Mouse (Mus musculus) heart, embryonic 10.5 days (tissue): ENCODE data around the gene Adgrb2. TPM values are rescaled to one million over a fixed set of nuclear protein-coding genes. Genes with fewer than 3 reads are reported as not detected.

Experiments
- DNase-seq: peaks from one replicate; pipeline ENCODE4 v3.0.0-alpha.2; 2017; ENCODE audit warnings: low spot score
- H3K27ac ChIP-seq: fragments of 300-500 bp; sonication (generic); 2 replicates; pipeline ENCODE4 v1.5.1; 2016; ENCODE audit warnings: mild to moderate bottlenecking
- H3K27me3 ChIP-seq: fragments of 300-500 bp; sonication (generic); 2 replicates; pipeline ENCODE4 v1.6.1; 2016; ENCODE audit warnings: mild to moderate bottlenecking; ENCODE audit not compliant: poor library complexity, insufficient read depth, severe bottlenecking
- H3K36me3 ChIP-seq: fragments of 300-500 bp; sonication (generic); 2 replicates; pipeline ENCODE4 v1.6.1; 2016; ENCODE audit warnings: mild to moderate bottlenecking, moderate library complexity
- H3K4me1 ChIP-seq: fragments of 300-500 bp; sonication (generic); 2 replicates; pipeline ENCODE4 v1.6.1; 2016; ENCODE audit warnings: mild to moderate bottlenecking
- H3K4me3 ChIP-seq: fragments of 300-500 bp; sonication (generic); 2 replicates; pipeline ENCODE4 v1.5.1; 2016; ENCODE audit warnings: mild to moderate bottlenecking, moderate library complexity
- H3K9me3 ChIP-seq: fragments of 300-500 bp; sonication (generic); 2 replicates; pipeline ENCODE4 v1.6.1; 2016; ENCODE audit warnings: mild to moderate bottlenecking, moderate library complexity
- WGBS: fragments of 180-500 bp; shearing (Covaris S2); methylation state at CpG from one replicate; pipeline ENCODE4 v1.1.7; 2016; 5-methylcytosine and 5-hydroxymethylcytosine counted together
- polyA plus RNA-seq: library from polyadenylated mRNA; unstranded; fragments of >200 nt; fragmentation: Nextera tagmentation; extraction: Ambion mirVana; gene quantifications from 2 replicates; pipeline ENCODE4 v1.2.1, GENCODE M21; 2016

Gene Adgrb2
- polyA plus RNA-seq, 1 experiment from 2014 or later = 3.1 TPM

DNA sequence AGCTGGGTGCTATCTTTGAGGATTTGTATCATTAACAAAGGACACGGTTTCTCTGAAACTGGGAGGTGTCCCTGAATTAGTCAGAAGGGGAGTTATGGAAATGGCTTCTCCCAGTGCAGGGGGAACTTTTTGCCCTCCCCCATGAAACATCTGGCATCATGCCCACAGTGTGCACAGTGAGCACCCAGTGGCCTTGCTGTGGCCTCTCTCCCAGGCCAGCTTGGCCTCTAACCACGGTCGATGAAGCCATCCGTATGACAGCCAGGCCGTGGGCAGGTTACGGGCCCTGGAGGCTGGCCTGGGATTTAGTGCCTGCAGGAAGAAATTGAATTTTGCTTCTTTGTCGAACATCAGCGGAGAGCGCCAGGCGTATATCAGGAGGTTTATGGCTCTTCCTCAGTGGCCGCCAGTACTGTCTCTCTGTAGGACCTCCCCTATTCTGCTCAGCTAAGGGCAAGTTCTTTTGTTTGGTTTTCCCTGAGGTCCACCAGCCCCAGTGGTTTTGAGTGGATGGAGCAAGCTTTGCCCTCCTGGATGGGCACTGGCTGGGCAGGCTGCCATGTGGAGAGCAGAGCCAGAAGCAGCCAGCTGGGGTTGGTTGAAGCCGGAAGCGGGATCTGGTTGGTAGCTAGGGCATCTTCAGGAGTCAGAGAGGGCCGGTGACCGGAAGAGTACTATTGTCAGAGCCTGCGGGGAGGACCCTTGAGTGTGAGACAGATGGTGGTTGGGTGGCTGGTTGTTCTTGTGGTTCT is 9.4 kb downstream of the Adgrb2 start:
- H3K27me3 ChIP-seq = peaks cover 99% of the 10 kb centered on the region
- 86% methylated on average over 16 of the region's 16 CpGs for WGBS
- no peak overlapping the region for H3K4me3 ChIP-seq

DNA sequence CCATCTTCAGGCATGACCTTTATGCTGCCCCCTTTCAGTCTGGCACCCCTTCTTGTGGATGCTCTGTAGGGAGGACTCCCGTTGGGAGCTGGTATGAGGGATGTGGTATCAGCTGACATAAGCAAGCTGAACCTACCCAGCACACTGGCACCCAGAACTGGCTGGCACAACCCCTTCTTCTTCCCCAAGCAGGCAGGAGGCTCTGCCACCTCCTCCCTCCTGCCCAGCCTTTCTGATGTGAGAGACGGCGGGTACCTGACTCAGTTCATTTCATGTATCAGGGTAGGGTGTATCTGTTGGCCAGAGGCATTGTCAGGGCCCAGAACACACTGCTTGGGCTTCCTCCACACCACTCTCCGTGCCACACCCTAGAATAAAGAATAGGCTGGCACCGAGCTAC is 10.1 kb downstream of the Adgrb2 start:
- 78% methylated on average over 5 of the region's 5 CpGs for WGBS
- Histone ChIP-seq H3K4me3 (no peak overlapping the region), H3K27ac (no peak overlapping the region), H3K27me3 (peaks cover 99% of the 10 kb centered on the region), H3K9me3 (no peaks in the 10 kb centered on the region), H3K4me1 (peaks cover 21% of the 10 kb centered on the region), H3K36me3 (no peaks in the 10 kb centered on the region)
- no peak for DNase-seq

More for the DNA sequence above, 9.4 kb downstream of the Adgrb2 start:
- Histone ChIP-seq H3K4me1 (peaks cover 21% of the 10 kb centered on the region), H3K36me3 (no peaks in the 10 kb centered on the region), H3K27ac (no peak overlapping the region), H3K9me3 (no peaks in the 10 kb centered on the region)
- DNase-seq = no peak

DNA sequence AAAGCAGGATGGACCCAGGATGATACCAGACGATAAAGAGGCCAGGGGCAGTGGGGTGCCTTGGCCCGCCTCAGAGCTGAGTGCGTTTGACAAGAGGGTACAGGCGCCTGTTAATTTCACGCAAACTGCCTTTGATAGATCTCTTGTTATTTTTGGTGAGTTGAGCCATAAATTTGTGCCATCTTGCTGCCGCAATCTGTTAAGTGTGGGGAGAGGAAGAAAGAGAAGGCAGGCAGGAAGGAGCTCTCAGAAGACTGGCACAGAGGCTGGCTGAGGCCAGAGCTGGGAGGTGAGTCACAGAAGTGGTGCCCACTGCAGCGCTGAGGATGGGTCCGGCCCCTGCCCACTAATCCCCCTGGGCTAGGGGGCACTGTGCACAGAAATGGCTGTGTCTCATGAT is 10.6 kb downstream of the Adgrb2 start:
- Histone ChIP-seq H3K36me3 (no peaks in the 10 kb centered on the region), H3K4me3 (no peak overlapping the region), H3K9me3 (no peaks in the 10 kb centered on the region), H3K27me3 (peaks cover 99% of the 10 kb centered on the region), H3K4me1 (peaks cover 20% of the 10 kb centered on the region), H3K27ac (no peak overlapping the region)
- WGBS = 80% methylated on average over 8 of the region's 8 CpGs
- no peak for DNase-seq

DNA sequence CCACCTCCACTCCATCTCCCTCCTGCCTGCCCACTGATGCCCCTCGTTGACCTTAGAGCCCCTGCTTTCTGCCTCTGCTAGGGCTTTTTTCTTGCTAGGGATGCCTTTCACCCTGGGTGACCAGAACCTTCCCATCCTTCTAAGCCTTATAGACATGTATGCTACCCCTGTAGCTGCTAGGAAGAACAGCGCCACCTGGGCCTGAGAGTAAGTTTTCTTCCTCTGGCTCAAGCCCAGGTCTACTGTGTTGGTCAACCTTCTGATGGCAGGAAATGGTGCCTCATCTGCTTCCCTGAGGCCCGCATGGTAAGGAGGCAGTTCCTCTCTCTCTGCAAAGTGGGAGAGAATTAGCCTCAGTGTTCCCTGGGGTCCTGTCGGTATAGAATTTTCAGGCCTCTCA is 11.3 kb downstream of the Adgrb2 start:
- H3K4me1 ChIP-seq = peaks cover 25% of the 10 kb centered on the region
- WGBS = 64% methylated on average over 4 of the region's 4 CpGs
- no peak overlapping the region for H3K27ac ChIP-seq
- H3K9me3 ChIP-seq = no peaks in the 10 kb centered on the region
- H3K36me3 ChIP-seq = no peaks in the 10 kb centered on the region
- peaks cover 94% of the 10 kb centered on the region for H3K27me3 ChIP-seq
- DNase-seq = no peak
- no peak overlapping the region for H3K4me3 ChIP-seq

DNA sequence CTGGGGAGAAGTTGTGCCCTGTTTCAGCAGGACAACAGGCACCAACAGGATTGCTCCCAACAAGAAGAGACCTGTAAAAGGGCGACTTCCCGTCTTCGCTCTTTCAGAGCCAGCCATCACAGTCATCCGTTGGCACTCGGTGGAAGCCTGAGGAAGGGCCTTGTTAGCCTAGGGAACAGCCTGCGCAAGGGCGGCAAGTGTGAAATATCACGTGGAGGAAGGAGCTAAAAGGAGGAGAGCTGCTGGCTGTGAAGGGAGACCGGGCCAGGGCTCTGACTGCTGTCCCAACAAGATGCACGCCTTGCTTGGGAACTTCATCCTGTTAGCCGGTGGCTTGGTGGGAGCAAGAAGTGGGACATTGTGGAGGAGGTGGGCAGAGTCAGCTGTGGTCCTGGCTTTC is 13.5 kb downstream of the Adgrb2 start:
- Histone ChIP-seq H3K4me1 (peaks cover 35% of the 10 kb centered on the region), H3K27ac (no peak overlapping the region), H3K27me3 (peaks cover 75% of the 10 kb centered on the region), H3K36me3 (no peaks in the 10 kb centered on the region), H3K4me3 (no peak overlapping the region), H3K9me3 (no peaks in the 10 kb centered on the region)
- no peak for DNase-seq
- WGBS = 34% methylated on average over 11 of the region's 11 CpGs

DNA sequence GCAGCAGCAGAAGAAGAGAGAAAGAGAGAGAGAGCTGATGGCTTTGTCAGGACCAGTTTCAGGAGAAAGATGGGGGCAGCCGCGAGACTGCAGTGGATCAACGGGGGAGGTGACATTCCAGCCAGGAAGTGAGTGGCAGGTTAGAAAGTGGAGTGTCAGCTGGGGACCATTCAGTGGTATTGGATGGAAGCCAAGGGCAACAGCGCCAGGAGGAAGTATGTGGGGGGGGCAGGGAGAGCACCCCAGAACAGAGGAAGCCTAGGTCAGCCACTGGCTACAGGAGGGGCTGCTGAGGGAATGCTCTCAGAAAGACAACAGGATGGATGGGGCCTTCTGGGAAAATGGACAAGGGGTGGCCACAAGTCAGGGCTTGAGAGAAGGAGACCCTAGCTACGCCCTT is 17.0 kb downstream of the Adgrb2 start:
- Histone ChIP-seq H3K27ac (peak overlapping the region; percentile 63; the same call in 1 of the 2 replicates), H3K4me1 (peaks cover 38% of the 10 kb centered on the region), H3K4me3 (no peak overlapping the region), H3K27me3 (peaks cover 75% of the 10 kb centered on the region), H3K9me3 (no peaks in the 10 kb centered on the region), H3K36me3 (no peaks in the 10 kb centered on the region)
- 36% methylated on average over 5 of the region's 5 CpGs for WGBS
- no peak for DNase-seq

DNA sequence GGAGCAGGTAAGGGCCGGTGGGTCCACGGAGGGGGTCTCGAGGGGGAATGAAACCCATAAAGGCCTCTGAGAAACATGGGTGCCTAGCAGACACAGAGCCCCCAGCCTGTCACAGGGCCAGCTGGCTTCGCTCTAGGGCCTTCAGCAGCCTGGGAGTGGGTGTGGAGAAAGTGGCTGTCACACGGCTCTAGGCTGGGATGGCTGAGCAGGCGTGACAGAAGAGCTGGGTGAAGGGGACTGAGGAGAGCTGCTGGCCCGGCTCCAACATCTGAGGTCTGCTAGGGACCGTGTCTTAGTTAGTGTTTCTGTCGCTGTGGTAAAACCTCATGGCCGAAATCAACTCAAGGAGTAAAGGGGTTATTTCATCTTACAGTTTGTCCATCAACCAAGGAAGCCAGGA is 17.5 kb downstream of the Adgrb2 start:
- Histone ChIP-seq H3K36me3 (no peaks in the 10 kb centered on the region), H3K4me1 (peaks cover 39% of the 10 kb centered on the region), H3K27me3 (peaks cover 75% of the 10 kb centered on the region), H3K9me3 (no peaks in the 10 kb centered on the region), H3K27ac (peak overlapping the region; percentile 63; the same call in 1 of the 2 replicates), H3K4me3 (no peak overlapping the region)
- no peak for DNase-seq
- 62% methylated on average over 10 of the region's 10 CpGs for WGBS

DNA sequence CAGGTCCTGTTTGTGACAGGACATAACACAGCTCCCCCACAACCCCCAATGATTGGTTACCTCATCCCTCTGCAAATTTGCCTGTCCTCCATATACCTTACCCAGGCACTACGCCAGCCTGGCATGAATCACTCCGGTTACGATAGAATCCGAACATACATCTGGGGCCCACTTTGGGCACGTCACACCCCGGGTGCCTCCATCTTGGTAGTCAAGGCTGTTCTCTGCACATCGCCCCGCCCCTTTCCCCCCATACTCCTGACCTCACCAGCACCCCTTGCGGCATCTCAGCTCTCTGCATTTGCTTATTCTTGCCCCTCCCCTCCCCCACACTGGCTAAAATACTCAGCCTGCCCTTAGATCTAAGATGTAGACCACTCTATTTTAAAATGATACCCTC is 20.9 kb downstream of the Adgrb2 start:
- Histone ChIP-seq H3K27ac (no peak overlapping the region), H3K4me3 (no peak overlapping the region), H3K27me3 (peaks cover 73% of the 10 kb centered on the region), H3K9me3 (no peaks in the 10 kb centered on the region), H3K4me1 (peaks cover 28% of the 10 kb centered on the region), H3K36me3 (no peaks in the 10 kb centered on the region)
- WGBS = 47% methylated on average over 9 of the region's 9 CpGs
- DNase-seq = no peak

DNA sequence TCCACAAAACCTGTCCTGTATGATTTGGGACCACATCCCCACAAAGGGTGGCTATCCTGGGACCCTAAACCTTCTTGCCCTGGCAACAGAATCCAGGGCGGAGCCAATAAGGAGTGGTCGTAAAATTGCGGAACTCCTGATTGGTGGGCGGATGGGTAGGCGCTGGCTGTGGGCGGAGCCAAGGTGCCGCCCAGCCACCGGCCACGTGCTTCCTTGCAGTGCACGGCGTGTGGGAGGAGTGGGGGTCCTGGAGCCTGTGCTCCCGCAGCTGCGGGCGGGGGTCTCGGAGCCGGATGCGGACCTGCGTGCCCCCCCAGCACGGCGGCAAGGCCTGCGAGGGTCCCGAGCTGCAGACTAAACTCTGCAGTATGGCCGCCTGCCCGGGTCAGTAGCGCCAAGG is 21.9 kb downstream of the Adgrb2 start:
- Histone ChIP-seq H3K27me3 (peaks cover 82% of the 10 kb centered on the region), H3K9me3 (no peaks in the 10 kb centered on the region), H3K4me3 (peak overlapping the region; percentile 55), H3K4me1 (peaks cover 19% of the 10 kb centered on the region), H3K27ac (peak overlapping the region; percentile 63; the same call in 1 of the 2 replicates), H3K36me3 (no peaks in the 10 kb centered on the region)
- WGBS = 6% methylated on average over 25 of the region's 25 CpGs
- DNase-seq = no peak

DNA sequence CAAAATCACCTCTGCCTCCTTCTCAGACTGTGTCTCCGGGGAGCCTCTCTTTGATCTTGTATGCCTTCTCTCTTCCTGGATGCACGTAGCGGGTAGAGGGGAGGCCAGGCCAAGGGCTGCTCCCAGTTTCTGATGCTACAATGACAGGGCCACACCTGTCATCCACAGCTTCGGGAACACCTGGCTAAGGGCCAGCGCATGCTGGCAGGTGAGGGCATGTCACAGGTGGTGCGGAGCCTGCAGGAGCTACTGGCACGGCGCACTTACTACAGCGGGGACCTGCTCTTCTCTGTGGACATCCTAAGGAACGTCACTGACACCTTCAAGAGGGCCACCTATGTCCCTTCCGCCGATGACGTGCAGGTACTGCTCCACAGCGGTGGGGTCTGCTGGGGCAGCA is 24.4 kb downstream of the Adgrb2 start:
- Histone ChIP-seq H3K27me3 (peaks cover 97% of the 10 kb centered on the region), H3K4me3 (no peak overlapping the region), H3K9me3 (no peaks in the 10 kb centered on the region), H3K36me3 (no peaks in the 10 kb centered on the region), H3K4me1 (peaks cover 17% of the 10 kb centered on the region), H3K27ac (no peak overlapping the region)
- no peak for DNase-seq
- 67% methylated on average over 14 of the region's 14 CpGs for WGBS

DNA sequence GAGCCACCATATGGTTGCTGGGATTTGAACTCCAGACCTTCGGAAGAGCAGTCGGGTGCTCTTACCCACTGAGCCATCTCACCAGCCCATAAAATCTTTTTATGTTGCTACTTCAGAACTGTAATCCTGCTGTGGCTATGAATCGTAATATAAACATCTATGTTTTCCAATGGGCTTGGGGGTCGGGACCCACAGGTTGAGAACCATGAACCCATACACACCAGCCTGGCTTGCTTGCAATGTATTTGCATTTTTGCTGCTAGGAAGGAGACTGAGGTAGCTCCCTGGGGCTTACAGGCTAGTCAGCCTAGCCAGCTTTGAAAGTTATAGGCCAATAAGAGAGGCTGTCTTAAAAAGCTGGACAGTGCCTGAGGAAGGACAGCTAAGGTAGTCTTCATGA is 26.1 kb downstream of the Adgrb2 start:
- Histone ChIP-seq H3K27me3 (peaks cover 97% of the 10 kb centered on the region), H3K27ac (no peak overlapping the region), H3K4me1 (peaks cover 26% of the 10 kb centered on the region), H3K4me3 (no peak overlapping the region), H3K36me3 (no peaks in the 10 kb centered on the region), H3K9me3 (no peaks in the 10 kb centered on the region)
- DNase-seq = no peak
- 87% methylated on average over 4 of the region's 4 CpGs for WGBS

DNA sequence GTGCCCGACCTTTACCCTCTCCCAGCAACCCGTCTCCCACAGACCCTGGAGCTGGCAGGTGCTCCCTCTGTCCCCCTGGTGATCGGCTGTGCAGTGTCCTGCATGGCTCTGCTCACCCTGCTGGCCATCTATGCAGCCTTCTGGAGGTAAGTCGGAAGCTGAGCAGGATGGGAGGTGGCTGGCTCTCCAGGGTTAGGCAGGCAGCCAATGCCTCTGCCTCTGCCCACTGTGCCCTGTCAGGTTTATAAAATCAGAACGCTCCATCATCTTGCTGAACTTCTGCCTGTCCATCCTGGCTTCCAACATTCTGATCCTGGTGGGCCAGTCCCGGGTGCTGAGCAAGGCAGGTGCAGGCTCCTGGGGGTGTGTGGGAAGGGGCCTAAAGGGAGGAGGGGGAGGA is 27.6 kb downstream of the Adgrb2 start:
- no peak for DNase-seq
- Histone ChIP-seq H3K4me1 (peaks cover 34% of the 10 kb centered on the region), H3K36me3 (no peaks in the 10 kb centered on the region), H3K27me3 (peaks cover 97% of the 10 kb centered on the region), H3K4me3 (no peak overlapping the region), H3K27ac (no peak overlapping the region), H3K9me3 (no peaks in the 10 kb centered on the region)
- 83% methylated on average over 6 of the region's 6 CpGs for WGBS

DNA sequence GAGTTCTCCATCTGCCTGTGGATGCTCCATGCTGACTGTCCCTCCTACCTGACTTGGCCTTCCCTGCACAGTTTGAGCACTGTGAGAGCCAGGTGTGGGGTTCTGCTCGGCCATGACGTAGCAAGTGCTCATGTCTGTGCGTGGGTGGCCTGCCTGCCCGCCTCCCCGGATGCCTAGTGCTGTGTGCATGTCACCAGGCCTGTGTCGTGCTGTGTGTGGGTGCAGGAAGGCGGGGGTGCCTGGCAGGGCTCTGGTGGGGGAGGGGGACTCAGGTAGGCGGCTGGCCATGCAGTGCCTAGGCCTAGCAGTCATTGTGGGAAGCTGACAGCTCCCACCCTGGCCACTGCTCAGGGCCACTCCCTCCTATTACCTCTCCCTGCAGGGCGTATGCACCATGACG is 28.4 kb downstream of the Adgrb2 start:
- Histone ChIP-seq H3K36me3 (no peaks in the 10 kb centered on the region), H3K4me1 (peaks cover 35% of the 10 kb centered on the region), H3K27me3 (peaks cover 97% of the 10 kb centered on the region), H3K9me3 (no peaks in the 10 kb centered on the region), H3K4me3 (no peak overlapping the region), H3K27ac (no peak overlapping the region)
- no peak for DNase-seq
- WGBS = 66% methylated on average over 10 of the region's 10 CpGs

DNA sequence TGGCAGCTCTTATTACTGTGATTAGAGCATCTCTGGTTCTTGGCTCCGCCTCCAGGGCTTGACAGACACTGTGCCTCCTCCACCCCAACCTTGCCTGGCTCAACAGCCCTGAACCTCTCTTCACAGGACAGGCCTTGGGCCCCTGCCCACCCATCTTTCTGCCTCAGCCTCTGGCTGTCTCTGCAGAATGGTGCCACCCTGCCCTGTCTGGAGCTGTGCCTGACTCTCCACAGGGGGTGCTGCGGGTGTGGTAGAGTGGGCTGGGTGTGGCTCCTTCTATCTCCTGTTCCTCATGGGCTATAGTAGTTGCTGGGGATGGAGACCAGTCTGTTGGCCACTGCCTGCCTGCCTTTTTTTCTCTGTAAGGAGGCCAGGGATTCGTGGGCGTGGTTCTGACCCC is 31.3 kb downstream of the Adgrb2 start:
- Histone ChIP-seq H3K27ac (no peak overlapping the region), H3K4me1 (peaks cover 30% of the 10 kb centered on the region), H3K36me3 (no peaks in the 10 kb centered on the region), H3K4me3 (no peak overlapping the region), H3K27me3 (peaks cover 98% of the 10 kb centered on the region), H3K9me3 (no peaks in the 10 kb centered on the region)
- DNase-seq = no peak
- WGBS = 54% methylated on average over 4 of the region's 4 CpGs
